Mouse (Mus musculus): ENCODE measurements around the gene Galnt7.

DNA sequence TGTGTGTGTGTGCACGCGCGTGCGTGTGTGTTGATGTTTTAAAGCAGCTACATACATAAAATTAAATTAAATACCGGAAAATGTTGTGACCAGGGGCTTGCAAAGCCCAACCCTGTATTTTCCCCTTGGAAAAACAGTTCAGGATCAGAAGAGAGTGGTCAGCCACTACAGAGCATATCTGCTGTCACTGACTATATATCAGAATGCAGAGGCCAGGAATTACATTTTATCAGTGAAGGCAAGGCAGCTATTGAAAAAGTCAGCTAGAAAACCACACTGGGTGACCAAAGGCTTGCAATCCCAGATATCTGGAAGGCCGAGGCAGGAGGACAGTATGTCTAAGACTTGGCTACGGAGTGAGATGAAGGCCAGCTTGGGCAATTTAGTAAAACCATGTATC, 84.8 kb downstream of the Galnt7 start:
- no peak for TF ChIP-seq CTCF (IDR thresholded peaks at IDR 0.05 in 2 of 3, conservative IDR thresholded peaks at IDR 0.05 in 1 of 3; ENCODE audit: control insufficient read depth in 1 of 3, insufficient read depth in 1 of 3, low read depth in 2 of 3, low read length in 3 of 3, poor library complexity in 1 of 3, severe bottlenecking in 1 of 3)
- no peak for TF ChIP-seq RAD21 (IDR thresholded peaks at IDR 0.05; ENCODE audit: low read depth, low read length)
- no peak for TF ChIP-seq POLR2AphosphoS2 (IDR thresholded peaks at IDR 0.05; ENCODE audit: low read length)
- no peak for TF ChIP-seq USF1 (IDR thresholded peaks at IDR 0.05; ENCODE audit: low read depth, low read length)
- TF ChIP-seq NRF1 (IDR thresholded peaks at IDR 0.05; ENCODE audit: insufficient read depth, low read depth, low read length, poor library complexity, severe bottlenecking): no peak
- no peak for TF ChIP-seq ZC3H11A (IDR thresholded peaks at IDR 0.05; ENCODE audit: low read depth, low read length)

Measured in MEL (cell line).